In the genomic region with DNA sequence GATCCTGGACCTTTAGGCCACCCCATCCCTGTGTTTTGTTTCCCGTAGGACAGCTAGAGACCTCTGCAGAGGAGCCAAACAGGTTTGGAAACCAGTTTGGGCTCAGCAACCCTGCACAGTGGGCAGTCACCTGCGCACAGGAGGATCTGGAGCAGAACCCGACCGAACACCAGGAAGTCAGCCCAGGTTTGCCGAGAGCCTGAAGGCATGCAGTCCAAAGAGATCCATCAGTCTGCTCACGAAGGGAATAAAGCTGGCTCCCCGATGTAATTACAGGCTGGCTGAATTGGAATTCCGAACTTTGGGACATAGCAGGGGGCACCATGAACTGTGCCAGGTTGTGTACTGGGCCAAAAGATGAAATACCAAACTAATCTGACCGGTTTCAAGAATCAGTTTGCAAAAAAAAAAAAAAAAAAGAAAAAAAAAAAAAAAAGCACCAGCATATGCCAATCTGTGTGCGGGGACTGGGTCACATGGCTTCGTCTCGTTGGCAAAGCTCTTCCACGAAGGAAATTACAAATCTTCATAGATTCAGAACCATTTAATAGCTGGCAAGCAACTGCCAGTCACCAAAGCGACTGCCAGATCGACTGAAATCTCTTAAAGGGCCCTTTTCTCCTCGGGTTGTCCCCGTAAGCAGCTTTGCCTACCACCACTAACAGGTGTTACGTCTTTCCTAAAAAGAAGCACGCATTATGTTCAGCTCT, we compare ENCODE assay signal across 8 mouse cellular contexts.
DNase-seq lines count a peak whose midpoint lies in the region.
"Had no signal": no experiment of that assay in that cellular context is flagged by ENCODE, and none has a peak within 500 bp of the region (broad histone marks: within the 10 kb centered on the region; RNA-seq: fewer than 3 reads in every experiment).

No protein-coding gene starts in this region.

- intact Hi-C loops in heart, postnatal 10 days (cut with DNase I) = no loop called here

- DNase-seq in lung, adult 18-20 months = peak; percentile 24 to 48
- DNase-seq in lung, postnatal 4 days = no peak
- DNase-seq in cerebellum, adult 18-20 months = peak; percentile 73 to 79
- peak; percentile 64 for DNase-seq in fat pad, adult 2 months (ENCODE audit: extremely low read depth, low read depth, low spot score)
- DNase-seq in urinary bladder, postnatal 14 days (ENCODE audit: low spot score) = peak; percentile 73
- no peak for DNase-seq in heart, postnatal 10 days
- DNase-seq in spleen, postnatal 36 days (ENCODE audit: low spot score in 2 of 2) = no peak
- DNase-seq: gastrocnemius, postnatal 36 days had no signal

Comparison
In these comparisons a context has a peak if more than half of its experiments do, and no peak if none do; other contexts are left out.
1. DNase-seq: peak in lung, adult 18-20 months (2 of 2), cerebellum, adult 18-20 months (2 of 2), fat pad, adult 2 months (single experiment) and urinary bladder, postnatal 14 days (single experiment); none in lung, postnatal 4 days (0 of 2), heart, postnatal 10 days (0 of 2) and spleen, postnatal 36 days (0 of 2).